Mouse (Mus musculus): ENCODE results near the gene Hnrnpa1.

Gene Hnrnpa1

GRCm38 (mm10) chr15:103275943-103276342, 35.7 kb downstream of the Hnrnpa1 start:
- peak in 1 of 2 experiments; percentile 37 for DNase-seq

- DNase-seq, result no peak
Measured at GRCm38 (mm10) chr15:103277949-103278348, 37.7 kb downstream of the Hnrnpa1 start.

- peak; percentile 48 to 71 for DNase-seq
Measured at GRCm38 (mm10) chr15:103279750-103280149, 39.5 kb downstream of the Hnrnpa1 start.

GRCm38 (mm10) chr15:103280817-103281464, 40.7 kb downstream of the Hnrnpa1 start:
- peak; percentile 43 to 50 for DNase-seq

- DNase-seq, result no peak
Measured at GRCm38 (mm10) chr15:103281465-103282205, 41.4 kb downstream of the Hnrnpa1 start.

- DNase-seq, result peak; percentile 59 to 78
Measured at GRCm38 (mm10) chr15:103284066-103284465, 43.8 kb downstream of the Hnrnpa1 start.

GRCm38 (mm10) chr15:103284647-103285046, 44.4 kb downstream of the Hnrnpa1 start:
- DNase-seq, result peak; percentile 40 to 41

- DNase-seq, result peak; percentile 53 to 70
Measured at GRCm38 (mm10) chr15:103285778-103286417, 45.7 kb downstream of the Hnrnpa1 start.

GRCm38 (mm10) chr15:103289600-103289999, 49.4 kb downstream of the Hnrnpa1 start:
- no peak for DNase-seq

- DNase-seq, result peak in 1 of 2 experiments; percentile 49
Measured at GRCm38 (mm10) chr15:103290417-103290816, 50.2 kb downstream of the Hnrnpa1 start.

GRCm38 (mm10) chr15:103290843-103291242, 50.6 kb downstream of the Hnrnpa1 start:
- DNase-seq, result no peak

- no peak for DNase-seq
Measured at GRCm38 (mm10) chr15:103292673-103293345, 52.6 kb downstream of the Hnrnpa1 start.

GRCm38 (mm10) chr15:103293375-103293774, 53.1 kb downstream of the Hnrnpa1 start:
- DNase-seq, result no peak

GRCm38 (mm10) chr15:103294649-103295048, 54.4 kb downstream of the Hnrnpa1 start:
- DNase-seq, result no peak

- DNase-seq, result no peak
Measured at GRCm38 (mm10) chr15:103295851-103296250, 55.6 kb downstream of the Hnrnpa1 start.
